Mouse (Mus musculus): ENCODE results near the gene Kng1. TPM values are rescaled to one million over a fixed set of nuclear protein-coding genes. Genes with fewer than 3 reads are reported as not detected.
A peak's percentile ranks its signal among the peaks of the same experiment; 100 is the strongest.

Kng1 gene
- polyA plus RNA-seq, 1 experiment from 2014 or later: 2.3 TPM

GRCm38 (mm10) chr16:23109350-23110280 lies 52.0 kb downstream of the Kng1 start:
- H3K36me3 ChIP-seq (ENCODE audit: insufficient read depth, low read length): peaks cover 39% of the 10 kb centered on the region
- no peak overlapping the region for H3K27ac ChIP-seq

DNA sequence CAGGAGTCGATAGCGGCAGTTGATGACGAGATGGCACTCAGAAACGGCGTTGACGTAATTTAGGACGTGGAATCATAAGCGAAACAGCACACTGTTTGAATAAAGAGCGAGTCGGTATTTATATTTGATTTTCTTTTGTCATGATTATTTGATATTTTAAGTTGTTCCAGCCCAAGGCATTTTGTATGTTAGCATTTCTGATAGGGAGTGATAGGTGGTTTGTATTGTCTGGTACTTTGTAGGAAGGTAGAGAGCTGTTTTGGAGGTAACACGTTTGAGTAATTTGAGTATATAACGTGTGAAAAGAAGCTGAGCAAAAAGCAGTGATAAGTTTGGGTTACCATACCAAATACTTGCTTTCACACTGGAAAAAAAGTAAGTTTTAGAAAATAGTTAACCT lies 54.7 kb downstream of the Kng1 start:
- DNase-seq (ENCODE audit: low spot score): no peak
- 73% methylated on average over 12 of the region's 12 CpGs for WGBS
- Histone ChIP-seq H3K4me2 (ENCODE audit: low read length) (no peak overlapping the region), H3K4me3 (replicated peaks; ENCODE audit: low read depth, low read length) (no peak overlapping the region), H3K9me3 (replicated peaks; ENCODE audit: low read length) (no peaks in the 10 kb centered on the region), H3K27me3 (ENCODE audit: insufficient read depth, low read length) (no peaks in the 10 kb centered on the region), H3K4me1 (replicated peaks; ENCODE audit: insufficient read depth, low read length) (peaks cover 9% of the 10 kb centered on the region; the same call in 1 of the 2 replicates), H3K36me3 (ENCODE audit: insufficient read depth, low read length) (peaks cover 42% of the 10 kb centered on the region), H3K27ac (no peak overlapping the region), H3K9ac (ENCODE audit: low read depth, low read length) (no peak overlapping the region)
- ATAC-seq (replicated peaks; ENCODE audit: low FRiP score, low read depth): no peak
- no peak for TF ChIP-seq CTCF (IDR thresholded peaks at IDR 0.05; ENCODE audit: low read depth)

More at GRCm38 (mm10) chr16:23109350-23110280, 52.0 kb downstream of the Kng1 start:
- no peaks in the 10 kb centered on the region for H3K9me3 ChIP-seq (replicated peaks; ENCODE audit: low read length)
- WGBS: 33% methylated on average over 5 of the region's 5 CpGs
- H3K9ac ChIP-seq (ENCODE audit: low read depth, low read length): peak overlapping the region; percentile 99; the same call in 1 of the 2 replicates
- peaks cover 9% of the 10 kb centered on the region; the same call in 1 of the 2 replicates for H3K4me1 ChIP-seq (replicated peaks; ENCODE audit: insufficient read depth, low read length)
- no peak for TF ChIP-seq CTCF (IDR thresholded peaks at IDR 0.05; ENCODE audit: low read depth)
- H3K27me3 ChIP-seq (ENCODE audit: insufficient read depth, low read length): no peaks in the 10 kb centered on the region
- peak overlapping the region; percentile 86 for H3K4me3 ChIP-seq (replicated peaks; ENCODE audit: low read depth, low read length)
- peak overlapping the region; percentile 58 for H3K4me2 ChIP-seq (ENCODE audit: low read length)
- no peak for DNase-seq (ENCODE audit: low spot score)
- ATAC-seq (replicated peaks; ENCODE audit: low FRiP score, low read depth): no peak

- 53% methylated on average over 9 of the region's 9 CpGs for WGBS
Measured at GRCm38 (mm10) chr16:23112861-23113435, 55.3 kb downstream of the Kng1 start.

GRCm38 (mm10) chr16:23113903-23114302 lies 56.2 kb downstream of the Kng1 start:
- Histone ChIP-seq H3K4me3 (replicated peaks; ENCODE audit: low read depth, low read length) (no peak overlapping the region), H3K27ac (no peak overlapping the region), H3K9me3 (replicated peaks; ENCODE audit: low read length) (no peaks in the 10 kb centered on the region), H3K36me3 (ENCODE audit: insufficient read depth, low read length) (peaks cover 42% of the 10 kb centered on the region), H3K4me1 (replicated peaks; ENCODE audit: insufficient read depth, low read length) (peaks cover 9% of the 10 kb centered on the region; the same call in 1 of the 2 replicates), H3K27me3 (ENCODE audit: insufficient read depth, low read length) (no peaks in the 10 kb centered on the region), H3K9ac (ENCODE audit: low read depth, low read length) (no peak overlapping the region), H3K4me2 (ENCODE audit: low read length) (no peak overlapping the region)
- no peak for DNase-seq (ENCODE audit: low spot score)
- ATAC-seq (replicated peaks; ENCODE audit: low FRiP score, low read depth): no peak
- TF ChIP-seq CTCF (IDR thresholded peaks at IDR 0.05; ENCODE audit: low read depth): no peak

More at GRCm38 (mm10) chr16:23112861-23113435, 55.3 kb downstream of the Kng1 start:
- H3K9me3 ChIP-seq (replicated peaks; ENCODE audit: low read length): no peaks in the 10 kb centered on the region
- no peaks in the 10 kb centered on the region for H3K27me3 ChIP-seq (ENCODE audit: insufficient read depth, low read length)
- no peak for TF ChIP-seq CTCF (IDR thresholded peaks at IDR 0.05; ENCODE audit: low read depth)
- H3K36me3 ChIP-seq (ENCODE audit: insufficient read depth, low read length): peaks cover 42% of the 10 kb centered on the region
- H3K4me1 ChIP-seq (replicated peaks; ENCODE audit: insufficient read depth, low read length): peaks cover 9% of the 10 kb centered on the region; the same call in 1 of the 2 replicates
- H3K4me3 ChIP-seq (replicated peaks; ENCODE audit: low read depth, low read length): no peak overlapping the region
- no peak overlapping the region for H3K9ac ChIP-seq (ENCODE audit: low read depth, low read length)
- DNase-seq (ENCODE audit: low spot score): no peak
- no peak overlapping the region for H3K27ac ChIP-seq
- no peak for ATAC-seq (replicated peaks; ENCODE audit: low FRiP score, low read depth)
- H3K4me2 ChIP-seq (ENCODE audit: low read length): no peak overlapping the region

DNA sequence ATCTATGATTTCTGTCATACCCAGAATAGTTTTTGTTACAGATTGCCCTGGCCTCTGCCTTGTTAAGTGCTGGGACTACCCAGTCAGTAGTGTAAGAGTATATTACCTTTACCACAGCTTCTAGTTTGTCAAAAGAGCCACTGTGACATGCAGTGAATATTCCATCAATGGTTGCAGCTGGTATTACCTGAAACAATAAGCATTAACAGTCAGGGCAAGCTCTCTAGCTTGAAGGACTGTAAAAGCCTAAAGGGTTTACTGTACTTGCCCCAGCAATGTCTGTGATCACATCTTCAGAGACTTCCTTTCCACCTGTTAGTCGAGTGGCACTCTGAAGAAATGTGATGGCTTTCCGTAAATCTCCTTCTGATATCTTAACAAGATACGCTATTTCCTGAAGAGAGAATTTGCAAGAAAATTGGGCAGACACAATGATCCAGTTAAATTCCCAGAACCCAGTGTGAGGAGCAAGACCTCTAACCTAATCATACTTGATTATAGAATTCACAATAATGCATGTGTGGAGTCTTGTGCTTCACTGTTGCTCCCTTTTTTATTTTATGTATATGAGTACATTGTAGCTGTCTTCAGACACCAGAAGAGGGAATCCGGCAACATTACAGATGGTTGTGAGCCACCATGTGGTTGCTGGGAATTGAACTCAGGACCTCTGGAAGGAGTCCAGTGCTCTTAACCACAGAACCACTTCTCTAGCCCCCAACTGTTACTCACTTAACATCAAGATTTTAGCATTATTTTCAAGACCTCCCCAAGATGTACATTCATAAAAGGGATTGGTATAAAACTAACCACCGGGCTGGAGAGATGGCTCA lies 56.9 kb downstream of the Kng1 start:
- H3K4me1 ChIP-seq (replicated peaks; ENCODE audit: insufficient read depth, low read length): peaks cover 7% of the 10 kb centered on the region; the same call in 1 of the 2 replicates
- no peak overlapping the region for H3K4me2 ChIP-seq (ENCODE audit: low read length)
- no peaks in the 10 kb centered on the region for H3K27me3 ChIP-seq (ENCODE audit: insufficient read depth, low read length)
- H3K4me3 ChIP-seq (replicated peaks; ENCODE audit: low read depth, low read length): no peak overlapping the region
- no peak overlapping the region for H3K9ac ChIP-seq (ENCODE audit: low read depth, low read length)
- peak; percentile 30; the same call in 1 of the 2 replicates for ATAC-seq (replicated peaks; ENCODE audit: low FRiP score, low read depth)
- H3K9me3 ChIP-seq (replicated peaks; ENCODE audit: low read length): no peaks in the 10 kb centered on the region
- no peak for DNase-seq (ENCODE audit: low spot score)
- H3K36me3 ChIP-seq (ENCODE audit: insufficient read depth, low read length): peaks cover 39% of the 10 kb centered on the region
- 0 out of 2 replicates have a peak, but pooled peaks have one; percentile 8 for TF ChIP-seq CTCF (IDR thresholded peaks at IDR 0.05; ENCODE audit: low read depth)
- no peak overlapping the region for H3K27ac ChIP-seq
- WGBS: 65% methylated on average over 5 of the region's 5 CpGs

GRCm38 (mm10) chr16:23115486-23115885 lies 57.8 kb downstream of the Kng1 start:
- Histone ChIP-seq H3K4me2 (ENCODE audit: low read length) (no peak overlapping the region), H3K4me1 (replicated peaks; ENCODE audit: insufficient read depth, low read length) (no peaks in the 10 kb centered on the region), H3K27me3 (ENCODE audit: insufficient read depth, low read length) (no peaks in the 10 kb centered on the region), H3K36me3 (ENCODE audit: insufficient read depth, low read length) (peaks cover 34% of the 10 kb centered on the region), H3K4me3 (replicated peaks; ENCODE audit: low read depth, low read length) (no peak overlapping the region), H3K27ac (no peak overlapping the region), H3K9ac (ENCODE audit: low read depth, low read length) (no peak overlapping the region), H3K9me3 (replicated peaks; ENCODE audit: low read length) (no peaks in the 10 kb centered on the region)
- ATAC-seq (replicated peaks; ENCODE audit: low FRiP score, low read depth) (no peak), DNase-seq (ENCODE audit: low spot score) (no peak)
- 66% methylated on average over 3 of the region's 3 CpGs for WGBS
- TF ChIP-seq CTCF (IDR thresholded peaks at IDR 0.05; ENCODE audit: low read depth): no peak

All from kidney, postnatal 0 days (tissue).